Mouse (Mus musculus): Measurements from ENCODE around the gene Vpreb3. TPM values are rescaled to one million over a fixed set of nuclear protein-coding genes. Genes with fewer than 3 reads are reported as not detected.
"Not testable (repeated sequence)": the region's sequence is repeated elsewhere in the genome, so short reads cannot be mapped to it uniquely, and the experiment has no call there.

Vpreb3 gene
- polyA plus RNA-seq, 1 experiment: not detected

DNA sequence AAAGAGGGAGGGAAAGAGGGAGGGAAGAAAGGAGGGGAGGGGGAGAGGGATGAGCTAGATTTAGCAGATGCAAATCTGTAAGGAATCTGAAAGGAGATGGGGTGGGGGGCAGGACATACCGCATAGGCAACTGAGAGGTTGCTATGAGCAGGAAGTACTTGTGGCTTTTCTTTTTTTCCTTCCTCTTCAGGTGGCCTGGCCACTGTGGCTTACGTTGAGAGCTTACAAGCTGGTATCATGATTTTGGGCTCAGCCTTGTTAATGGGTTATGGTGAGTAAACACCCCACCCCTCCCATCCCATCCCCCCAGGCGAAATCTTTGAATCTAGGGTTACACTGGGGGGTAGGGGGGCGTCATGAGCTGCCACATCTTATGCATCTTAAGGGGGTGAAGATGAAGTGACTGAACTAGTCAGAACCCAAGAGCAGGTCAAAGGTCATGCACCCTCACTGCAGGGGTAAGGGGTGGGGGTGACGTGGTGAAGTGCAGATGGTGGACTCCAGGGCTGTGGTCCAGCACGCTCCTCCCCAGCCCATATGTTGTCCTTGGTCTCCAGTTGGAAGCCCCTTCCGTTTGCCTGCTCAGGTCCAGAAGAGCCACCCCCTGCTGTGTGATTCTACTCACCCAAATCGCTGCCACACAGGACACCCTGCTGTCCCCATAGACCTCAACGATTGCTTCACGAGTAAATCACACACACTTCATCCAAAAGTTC lies 35.4 kb downstream of the Vpreb3 start:
- no peak overlapping the region for H3K27ac ChIP-seq (replicated peaks; ENCODE audit: low read depth, low read length)
- no peaks in the 10 kb centered on the region for H3K4me1 ChIP-seq (ENCODE audit: control insufficient read depth, insufficient read depth, insufficient read length, low read length)

GRCm38 (mm10) chr10:75978835-75979157 lies 35.9 kb downstream of the Vpreb3 start:
- Histone ChIP-seq H3K4me3 (ENCODE audit: insufficient read depth, low read depth, low read length) (no peak overlapping the region), H3K27ac (replicated peaks; ENCODE audit: low read depth, low read length) (no peak overlapping the region), H3K4me1 (ENCODE audit: control insufficient read depth, insufficient read depth, insufficient read length, low read length) (no peaks in the 10 kb centered on the region)

More for the DNA sequence above, 35.4 kb downstream of the Vpreb3 start:
- H3K4me3 ChIP-seq (ENCODE audit: insufficient read depth, low read depth, low read length): no peak overlapping the region

- Histone ChIP-seq H3K4me1 (ENCODE audit: control insufficient read depth, insufficient read depth, insufficient read length, low read length) (no peaks in the 10 kb centered on the region), H3K4me3 (ENCODE audit: insufficient read depth, low read depth, low read length) (no peak overlapping the region), H3K27ac (replicated peaks; ENCODE audit: low read depth, low read length) (no peak overlapping the region)
Observed at GRCm38 (mm10) chr10:75979432-75979831, 36.6 kb downstream of the Vpreb3 start.

DNA sequence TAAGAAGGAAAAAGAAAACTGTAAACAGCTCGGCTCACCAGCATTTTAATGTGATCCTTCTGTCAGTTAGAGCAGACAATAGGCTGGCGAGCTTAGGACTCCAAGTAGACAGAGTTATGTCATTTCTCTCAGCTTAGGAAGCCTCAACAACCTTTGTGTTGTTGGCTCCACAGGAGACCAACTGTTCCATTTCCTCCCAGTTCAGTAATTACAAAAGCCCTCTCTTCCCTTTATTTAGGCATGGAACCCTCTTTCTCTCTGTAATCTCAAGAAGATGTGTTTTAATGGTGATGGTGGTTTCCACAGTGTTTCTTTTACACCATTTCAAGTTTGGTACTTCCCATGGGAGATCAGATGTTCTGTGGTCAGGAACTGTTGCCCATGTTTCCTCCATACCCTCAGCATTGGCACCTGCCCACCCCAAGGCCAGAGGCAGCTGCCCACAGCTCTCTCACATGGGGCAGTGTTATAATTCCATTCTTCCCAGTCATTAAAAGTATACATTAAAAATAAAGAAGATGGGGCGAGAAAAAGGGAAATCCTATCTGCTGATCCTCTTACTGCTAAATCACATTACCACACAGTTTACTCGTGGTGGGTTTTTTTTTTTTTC lies 47.7 kb downstream of the Vpreb3 start:
- Histone ChIP-seq H3K4me3 (ENCODE audit: insufficient read depth, low read depth, low read length) (no peak overlapping the region), H3K27ac (replicated peaks; ENCODE audit: low read depth, low read length) (no peak overlapping the region), H3K4me1 (ENCODE audit: control insufficient read depth, insufficient read depth, insufficient read length, low read length) (no peaks in the 10 kb centered on the region)

- Histone ChIP-seq H3K4me1 (ENCODE audit: control insufficient read depth, insufficient read depth, insufficient read length, low read length) (no peaks in the 10 kb centered on the region), H3K4me3 (ENCODE audit: insufficient read depth, low read depth, low read length) (no peak overlapping the region), H3K27ac (replicated peaks; ENCODE audit: low read depth, low read length) (no peak overlapping the region)
Observed at GRCm38 (mm10) chr10:75993616-75994240, 50.9 kb downstream of the Vpreb3 start.

DNA sequence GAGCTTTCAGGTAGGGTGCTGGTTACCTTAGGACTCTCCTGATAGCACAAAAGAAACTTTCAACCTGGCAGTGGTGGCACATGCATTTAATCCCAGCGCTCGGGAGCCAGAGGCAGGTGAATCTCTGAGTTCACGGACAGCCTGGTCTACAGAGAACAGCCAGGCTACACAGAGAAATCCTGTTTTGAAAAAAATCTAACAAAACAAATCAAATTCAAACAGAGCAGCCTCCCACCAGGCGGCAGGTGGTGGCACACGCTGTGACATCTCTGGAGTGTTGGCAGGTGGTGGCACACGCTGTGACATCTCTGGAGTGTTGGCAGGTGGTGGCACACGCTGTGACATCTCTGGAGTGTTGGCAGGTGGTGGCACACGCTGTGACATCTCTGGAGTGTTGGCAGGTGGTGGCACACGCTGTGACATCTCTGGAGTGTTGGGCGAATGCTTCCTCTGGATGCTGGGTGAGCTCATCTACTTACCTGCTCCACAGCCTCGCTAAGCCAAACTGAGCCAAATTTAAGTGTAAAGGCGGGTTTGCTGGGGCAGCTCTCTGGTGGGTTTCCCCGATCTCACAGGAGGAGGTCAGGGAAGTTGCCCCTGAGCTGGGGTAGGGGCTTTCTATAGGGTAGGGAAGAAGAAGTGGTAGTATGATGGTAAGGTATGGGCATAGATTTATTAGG lies 51.8 kb downstream of the Vpreb3 start:
- H3K4me3 ChIP-seq (ENCODE audit: insufficient read depth, low read depth, low read length); H3K4me1 ChIP-seq (ENCODE audit: control insufficient read depth, insufficient read depth, insufficient read length, low read length); H3K27ac ChIP-seq (replicated peaks; ENCODE audit: low read depth, low read length): not testable (repeated sequence)

GRCm38 (mm10) chr10:75995463-75995862 lies 52.6 kb downstream of the Vpreb3 start:
- H3K27ac ChIP-seq (replicated peaks; ENCODE audit: low read depth, low read length): no peak overlapping the region

GRCm38 (mm10) chr10:75996315-75996714 lies 53.5 kb downstream of the Vpreb3 start:
- H3K27ac ChIP-seq (replicated peaks; ENCODE audit: low read depth, low read length): no peak overlapping the region
- no peak overlapping the region for H3K4me3 ChIP-seq (ENCODE audit: insufficient read depth, low read depth, low read length)
- H3K4me1 ChIP-seq (ENCODE audit: control insufficient read depth, insufficient read depth, insufficient read length, low read length): no peaks in the 10 kb centered on the region

More at GRCm38 (mm10) chr10:75995463-75995862, 52.6 kb downstream of the Vpreb3 start:
- H3K4me1 ChIP-seq (ENCODE audit: control insufficient read depth, insufficient read depth, insufficient read length, low read length): no peaks in the 10 kb centered on the region
- H3K4me3 ChIP-seq (ENCODE audit: insufficient read depth, low read depth, low read length): no peak overlapping the region

Other genes starting within 250 kb of the Vpreb3 start
- 5.8 and 8.5 TPM in 2 replicates for gene Cabin1, start 178.7 kb upstream of the Vpreb3 start, polyA plus RNA-seq (2012; ENCODE audit: insufficient read depth, insufficient read length, missing spikeins)
- gene Ddt, start 169.6 kb upstream of the Vpreb3 start, polyA plus RNA-seq (2012; ENCODE audit: insufficient read depth, insufficient read length, missing spikeins): 324 and 423 TPM in 2 replicates
- not detected in 2 replicates for gene Gm20441, start 162.1 kb upstream of the Vpreb3 start, polyA plus RNA-seq (2012; ENCODE audit: insufficient read depth, insufficient read length, missing spikeins)
- 3.0 and 3.6 TPM in 2 replicates for gene Gstt3, start 161.6 kb upstream of the Vpreb3 start, polyA plus RNA-seq (2012; ENCODE audit: insufficient read depth, insufficient read length, missing spikeins)
- 50.1 and 65.2 TPM in 2 replicates for gene Gstt1, start 144.5 kb upstream of the Vpreb3 start, polyA plus RNA-seq (2012; ENCODE audit: insufficient read depth, insufficient read length, missing spikeins)
- gene Gstt4, start 120.5 kb upstream of the Vpreb3 start, polyA plus RNA-seq (2012; ENCODE audit: insufficient read depth, insufficient read length, missing spikeins): not detected in 2 replicates
- gene Gstt2, start 105.6 kb upstream of the Vpreb3 start, polyA plus RNA-seq (2012; ENCODE audit: insufficient read depth, insufficient read length, missing spikeins): 34.7 and 41.7 TPM in 2 replicates
- 129 and 141 TPM in 2 replicates for gene Mif, start 82.8 kb upstream of the Vpreb3 start, polyA plus RNA-seq (2012; ENCODE audit: insufficient read depth, insufficient read length, missing spikeins)
- not detected in 2 replicates for gene Derl3, start 49.6 kb upstream of the Vpreb3 start, polyA plus RNA-seq (2012; ENCODE audit: insufficient read depth, insufficient read length, missing spikeins)
- gene Smarcb1, start 21.4 kb upstream of the Vpreb3 start, polyA plus RNA-seq (2012; ENCODE audit: insufficient read depth, insufficient read length, missing spikeins): 27.2 and 35.3 TPM in 2 replicates
- 3,122 and 3,143 TPM in 2 replicates for gene Chchd10, start 9.9 kb upstream of the Vpreb3 start, polyA plus RNA-seq (2012; ENCODE audit: insufficient read depth, insufficient read length, missing spikeins)
- 4.1 and 7.6 TPM in 2 replicates for gene Mmp11, start 6.6 kb upstream of the Vpreb3 start, polyA plus RNA-seq (2012; ENCODE audit: insufficient read depth, insufficient read length, missing spikeins)
- gene Gm867, start 2.4 kb upstream of the Vpreb3 start, polyA plus RNA-seq (2012; ENCODE audit: insufficient read depth, insufficient read length, missing spikeins): not detected in 2 replicates
- not detected in 2 replicates for gene Gm5134, start 11.5 kb downstream of the Vpreb3 start, polyA plus RNA-seq (2012; ENCODE audit: insufficient read depth, insufficient read length, missing spikeins)
- gene Zfp280b, start 89.6 kb downstream of the Vpreb3 start, polyA plus RNA-seq (2012; ENCODE audit: insufficient read depth, insufficient read length, missing spikeins): 1.6 and 1.9 TPM in 2 replicates
- gene Slc5a4b, start 167.9 kb downstream of the Vpreb3 start, polyA plus RNA-seq (2012; ENCODE audit: insufficient read depth, insufficient read length, missing spikeins): not detected in 2 replicates
- gene Slc5a4a, start 204.4 kb downstream of the Vpreb3 start, polyA plus RNA-seq (2012; ENCODE audit: insufficient read depth, insufficient read length, missing spikeins): not detected in 2 replicates

All from brown adipose tissue, adult 24 weeks (tissue).